Mouse (Mus musculus): Measurements from ENCODE around the gene Notch2.

DNA sequence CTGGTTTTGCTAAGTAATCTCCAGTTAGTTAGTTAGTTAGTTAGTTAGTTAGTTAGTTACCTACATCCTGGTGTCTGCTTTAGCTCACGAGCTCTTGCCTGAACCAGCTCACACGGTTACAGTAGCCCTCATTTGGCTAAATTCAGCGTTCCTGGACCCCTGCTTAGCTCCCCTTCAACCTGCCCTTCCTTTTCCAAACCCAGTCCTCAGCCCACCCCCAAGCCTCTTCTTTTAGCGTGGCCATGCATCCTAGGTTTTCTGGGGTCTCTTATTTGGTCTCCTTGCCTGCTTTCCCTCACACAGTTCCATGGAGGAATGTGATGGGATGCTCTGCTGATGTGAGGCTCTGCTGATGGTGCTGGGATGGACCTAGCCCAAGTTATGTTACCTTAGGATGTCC, 145.3 kb downstream of the Notch2 start:
- no peak for TF ChIP-seq CTCF (conservative IDR thresholded peaks at IDR 0.05; ENCODE audit: insufficient read depth, insufficient read length, low read depth, low read length)
- TF ChIP-seq POLR2A (IDR thresholded peaks at IDR 0.05; ENCODE audit: low read depth, low read length) = no peak

Data from kidney, adult 2 months (tissue).